Mouse (Mus musculus) frontal cortex, postnatal 25 days (tissue): ENCODE data around the gene Sema7a.

Source experiments
- DNase-seq, 2 experiments: peaks; one replicate each; pipeline ENCODE4 v3.0.0; 2022; ENCODE audit warnings: low spot score in 2 of 2

Gene Sema7a

DNA sequence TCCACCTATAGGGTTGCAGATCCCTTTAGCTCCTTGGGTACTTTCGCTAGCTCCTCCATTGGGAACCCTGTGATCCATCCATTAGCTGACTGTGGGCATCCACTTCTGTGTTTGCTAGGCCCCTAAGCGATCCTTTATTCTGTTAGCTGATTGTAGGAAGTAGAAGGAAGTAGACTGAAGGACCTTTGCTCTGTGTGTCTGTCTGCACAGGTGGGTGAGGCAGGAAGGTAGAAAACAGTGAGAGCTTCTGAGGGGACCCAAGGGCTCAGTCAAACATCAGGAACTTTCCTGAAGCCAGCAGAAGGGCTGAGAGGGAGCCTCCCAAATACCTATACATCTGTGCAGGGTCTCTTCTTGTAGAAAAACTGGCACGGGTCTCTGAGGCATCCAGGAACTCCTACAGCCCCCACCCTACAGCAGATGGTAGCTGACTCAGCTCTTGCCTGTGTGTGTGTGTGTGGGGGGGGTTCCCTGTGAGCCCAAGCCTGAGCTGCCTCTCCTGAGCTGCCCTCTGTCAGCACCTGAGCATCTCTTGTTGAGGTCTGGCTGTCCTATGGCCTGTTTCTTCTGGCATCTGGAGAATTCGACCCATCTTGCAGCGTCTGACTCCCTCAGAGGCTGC, 35.4 kb downstream of the Sema7a start:
- no peak for DNase-seq

DNA sequence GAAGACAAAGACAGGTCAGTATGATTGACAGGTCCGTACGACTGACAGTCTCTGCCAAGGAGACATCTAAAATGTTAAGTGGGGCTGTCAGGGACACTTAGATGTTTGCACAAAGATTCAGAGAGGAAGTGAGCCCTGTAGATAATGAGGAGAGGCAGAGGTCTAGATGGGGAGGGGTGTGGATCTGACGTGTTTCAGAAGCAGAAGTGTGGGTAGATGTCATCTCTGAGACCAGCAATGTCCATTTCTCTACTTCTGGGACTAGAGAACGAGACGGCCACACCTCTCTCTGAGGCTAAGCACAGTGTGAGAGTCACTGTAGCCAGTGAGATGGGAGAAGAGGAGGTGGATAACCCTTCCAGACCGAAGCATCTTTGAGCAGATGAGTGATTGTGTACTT, 38.1 kb downstream of the Sema7a start:
- no peak for DNase-seq

DNA sequence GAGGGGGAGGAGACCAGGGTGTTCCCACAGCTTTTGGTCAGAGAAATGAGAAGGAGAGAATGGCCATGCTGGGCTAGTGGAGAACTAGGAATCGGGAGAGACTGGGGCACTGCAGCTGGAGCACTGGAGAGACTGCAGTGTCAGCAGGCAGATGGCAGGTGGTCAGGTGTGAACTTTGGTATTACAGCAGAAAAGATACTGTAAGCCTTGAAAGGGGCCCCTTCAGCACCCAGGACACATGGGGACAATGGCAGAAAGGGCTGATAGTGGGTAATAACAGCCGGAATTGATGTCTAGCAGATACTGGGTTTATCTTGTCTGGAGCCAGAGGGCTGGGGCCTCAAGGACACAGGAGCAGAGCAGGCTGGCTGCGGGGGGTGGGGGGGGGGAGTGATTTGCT, 38.9 kb downstream of the Sema7a start:
- no peak for DNase-seq

DNA sequence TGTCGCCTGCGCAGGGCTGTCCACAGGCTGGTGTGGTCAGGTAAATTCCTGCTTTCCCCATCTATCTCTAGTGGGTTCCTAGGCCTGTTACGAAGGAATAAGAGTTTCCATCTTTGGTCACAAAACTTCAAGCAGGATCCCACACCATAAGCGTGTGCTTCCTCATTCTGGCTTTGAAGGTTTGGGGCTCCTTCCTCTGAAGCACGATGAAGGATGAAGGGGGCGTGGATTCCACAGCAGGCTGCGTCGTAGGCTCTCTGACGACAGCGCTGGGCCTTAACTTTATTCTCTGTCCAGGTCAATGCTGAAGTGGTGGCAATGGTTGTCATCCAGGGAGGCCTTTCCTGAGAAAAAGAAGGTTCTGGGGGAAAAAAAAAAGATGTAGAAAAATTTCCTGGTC, 40.7 kb downstream of the Sema7a start:
- no peak for DNase-seq

DNA sequence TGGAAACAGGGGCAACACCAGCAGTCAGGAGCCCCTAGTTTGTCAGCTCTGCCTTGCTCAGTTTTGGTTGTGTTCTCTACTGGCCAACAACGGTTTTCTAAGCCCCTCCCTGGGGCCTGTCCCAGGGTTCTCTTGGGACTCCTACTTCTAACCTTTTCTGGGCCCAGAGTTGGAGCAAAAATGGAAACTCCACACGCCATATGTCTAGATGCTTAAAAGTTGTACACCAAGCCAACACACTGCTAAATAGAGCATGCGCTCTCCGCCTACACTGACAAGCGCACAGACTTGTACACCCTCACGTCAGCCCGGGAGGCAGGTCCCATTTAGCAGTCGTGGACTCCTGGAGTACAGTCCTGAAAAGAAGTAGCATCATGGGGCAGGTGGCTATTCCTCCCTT, 45.4 kb downstream of the Sema7a start:
- peak in 1 of 2 experiments; percentile 45 for DNase-seq

DNA sequence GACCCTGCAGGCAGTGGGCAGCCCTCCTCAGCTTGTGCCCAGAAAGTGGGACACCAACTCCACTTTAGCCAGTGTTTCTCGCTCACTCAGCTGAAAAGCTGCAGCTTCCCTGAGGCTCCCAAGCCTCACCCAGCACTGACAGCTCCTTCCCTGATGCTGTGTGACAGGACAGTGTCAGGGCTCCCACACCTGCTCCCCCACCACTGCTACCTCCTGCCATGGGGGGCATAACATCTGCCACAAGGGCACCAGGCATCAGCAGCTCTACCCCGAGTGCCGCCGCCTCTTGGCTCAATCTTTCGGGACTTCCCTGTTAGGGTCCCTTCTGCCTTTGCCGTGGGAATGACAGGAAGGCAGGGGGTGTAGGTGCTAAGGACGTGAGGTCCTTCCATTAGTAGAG, 46.4 kb downstream of the Sema7a start:
- no peak for DNase-seq

DNA sequence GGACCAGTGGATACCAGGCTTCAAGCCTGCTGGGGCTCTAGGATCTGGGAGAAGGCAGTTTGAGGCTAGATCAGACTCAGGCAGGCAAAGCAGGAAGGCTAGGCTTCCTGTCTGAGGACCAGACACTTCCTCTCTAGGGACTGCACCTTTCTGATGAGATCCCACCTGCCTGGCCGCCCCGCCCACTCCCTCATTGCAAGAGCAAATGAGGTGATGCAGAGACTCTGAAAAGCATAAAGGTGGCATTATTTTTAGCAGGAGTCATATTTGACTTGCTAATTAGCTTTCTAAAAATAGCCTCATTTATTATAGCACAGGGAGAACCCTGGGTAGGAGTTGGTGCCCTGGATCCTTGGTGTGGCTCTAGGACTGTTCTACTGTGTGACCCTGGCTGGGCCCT, 48.2 kb downstream of the Sema7a start:
- DNase-seq, result no peak

DNA sequence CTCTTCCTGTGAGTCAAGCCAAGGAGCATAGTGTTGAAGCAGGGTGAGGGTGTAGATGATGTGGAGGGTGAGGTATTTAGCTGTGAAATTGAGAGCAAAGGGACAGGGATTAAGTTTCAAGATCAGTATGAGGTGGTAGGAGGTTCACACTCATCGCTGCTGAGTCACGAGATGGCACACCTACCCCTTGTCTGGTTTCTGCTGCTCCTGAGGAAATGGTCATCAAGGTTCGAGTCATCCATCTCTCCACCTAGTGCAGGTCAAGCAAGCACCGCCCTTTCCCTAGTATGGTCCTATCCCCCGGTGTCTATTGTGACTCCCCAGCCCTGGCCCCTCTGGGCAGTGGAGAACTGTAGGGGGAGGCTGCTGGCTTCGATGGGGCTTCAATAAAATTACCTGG, 49.4 kb downstream of the Sema7a start:
- no peak for DNase-seq

DNA sequence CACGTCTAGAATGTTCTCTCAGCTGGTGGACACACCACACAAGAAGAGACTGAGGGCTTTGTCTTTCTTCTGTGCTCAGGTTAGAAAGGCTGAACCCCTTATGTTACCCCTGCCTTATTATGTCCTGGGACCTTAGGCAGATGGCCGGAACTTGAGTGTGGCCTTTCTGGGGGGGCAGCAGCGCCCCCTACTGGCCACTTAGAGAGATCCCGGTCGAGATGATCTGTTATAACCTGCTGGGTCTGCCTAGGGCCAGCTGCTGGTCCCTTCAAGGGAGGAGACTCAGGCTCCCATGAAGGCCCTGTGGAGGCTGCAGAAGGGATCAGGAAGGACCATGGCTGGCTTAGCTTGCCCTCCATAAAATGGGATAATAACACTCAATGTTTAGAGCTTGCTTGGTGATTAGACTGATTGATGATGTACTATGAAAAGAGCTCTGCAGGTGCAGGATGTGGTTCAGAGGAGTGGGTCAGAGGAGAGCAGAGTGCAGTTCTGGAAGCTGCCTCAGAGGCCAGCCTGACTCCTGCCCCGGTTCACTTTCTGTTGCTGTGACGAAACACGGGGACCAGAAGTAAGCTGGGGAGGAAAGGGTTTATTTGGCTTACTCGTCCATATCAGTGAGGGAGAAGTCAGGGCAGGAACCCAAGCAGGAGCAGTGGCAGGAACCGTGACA, 50.7 kb downstream of the Sema7a start:
- no peak for DNase-seq

DNA sequence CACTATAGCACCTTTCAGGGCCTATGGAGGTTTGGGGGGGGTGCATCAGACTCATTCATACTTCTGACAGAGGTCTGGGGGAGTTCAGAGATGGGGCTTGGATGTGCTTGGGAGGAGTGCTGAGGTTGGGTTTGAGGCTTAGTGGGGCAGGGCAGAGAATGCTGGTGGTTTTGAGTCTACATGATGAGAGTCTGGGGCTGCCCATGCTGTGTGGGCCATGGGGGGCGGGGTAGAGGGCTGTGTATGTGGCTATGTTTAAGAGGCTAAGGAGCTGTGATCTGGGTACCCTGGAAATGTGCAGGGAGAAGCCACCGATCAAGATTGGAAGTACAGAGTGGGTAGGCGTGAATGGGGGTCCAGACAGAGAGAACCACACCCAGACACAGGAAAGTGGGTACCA, 52.1 kb downstream of the Sema7a start:
- DNase-seq, result no peak

DNA sequence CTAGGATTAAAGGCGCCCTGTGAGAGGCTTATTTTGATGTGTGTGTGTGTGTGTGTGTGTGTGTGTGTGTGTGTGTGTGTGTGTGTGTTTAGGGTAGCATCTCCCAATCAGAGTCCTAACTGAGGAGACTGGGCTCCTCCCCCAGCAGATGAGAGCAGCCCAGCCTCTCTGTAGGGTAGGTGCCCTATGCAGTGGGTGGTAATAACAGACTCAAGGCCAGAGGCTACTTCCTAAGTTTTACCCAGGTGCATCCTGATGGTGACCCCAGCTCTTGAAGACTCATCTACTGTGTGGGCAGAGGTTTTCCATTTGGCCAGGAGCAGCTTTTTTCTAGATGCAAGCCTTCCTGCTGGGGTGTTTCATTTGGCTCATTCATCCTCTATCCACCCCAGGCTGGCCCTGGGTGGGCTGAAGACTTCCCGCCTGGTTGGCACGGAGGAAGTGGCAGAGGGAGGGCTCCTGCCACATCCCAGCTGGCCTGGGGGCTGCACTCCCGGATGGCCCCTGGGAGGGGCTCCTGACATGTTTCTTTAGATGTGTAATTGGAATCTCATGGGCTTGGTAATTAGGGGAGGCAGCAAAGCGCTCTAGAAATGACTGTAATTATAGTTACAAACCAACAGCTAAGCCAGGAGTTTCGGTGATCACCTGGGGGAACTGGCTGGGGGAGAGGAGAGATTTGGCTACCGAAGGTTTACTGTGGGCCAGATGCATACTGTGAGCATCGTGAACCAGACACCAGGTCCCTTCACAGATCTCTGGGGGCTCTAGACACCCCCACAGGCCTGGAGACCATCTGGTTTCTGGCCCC, 53.1 kb downstream of the Sema7a start:
- DNase-seq, result no peak

DNA sequence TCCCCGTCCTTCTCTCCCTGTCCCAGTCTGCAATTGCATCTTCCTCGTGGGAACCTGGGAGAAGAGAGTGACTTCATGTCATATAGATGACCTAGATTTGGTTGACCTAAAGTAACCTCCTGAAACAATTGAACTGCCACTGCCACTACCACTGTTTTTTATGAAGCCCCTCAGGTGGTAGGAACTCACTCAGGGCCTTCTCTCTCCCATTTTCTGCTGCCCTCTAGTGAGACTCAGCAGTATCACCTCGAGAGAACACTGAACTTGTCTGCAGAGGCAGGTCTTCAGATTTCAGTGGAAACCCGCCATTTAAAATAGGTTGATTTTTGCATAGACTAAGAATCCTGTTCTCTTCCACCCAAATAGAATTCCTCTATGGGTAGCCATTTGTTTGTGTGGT, 55.4 kb downstream of the Sema7a start:
- no peak for DNase-seq

DNA sequence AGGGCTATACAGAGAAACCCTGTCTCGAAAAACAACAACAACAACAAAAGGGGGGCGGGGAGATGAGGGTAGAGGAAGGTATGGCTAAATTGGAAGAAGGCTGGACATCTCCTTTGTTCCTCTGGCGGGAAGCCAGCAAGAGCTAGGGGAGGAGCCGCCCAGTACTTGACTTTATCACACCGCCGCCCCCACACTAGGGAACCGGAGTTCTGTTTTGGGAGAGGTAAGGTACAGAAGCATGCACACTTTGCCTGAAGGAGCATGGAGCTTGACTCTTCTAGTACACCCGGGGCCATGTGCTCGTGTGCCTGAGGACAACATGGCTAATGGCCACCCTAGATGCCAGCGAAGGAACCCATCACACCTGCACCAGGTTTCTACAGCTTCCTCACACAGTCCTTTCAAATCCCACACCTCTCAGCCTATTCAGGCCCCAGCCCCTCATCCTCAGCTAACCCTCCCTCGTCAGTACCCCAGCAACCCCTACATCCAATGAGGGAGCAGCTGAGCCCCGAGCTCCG, 57.7 kb downstream of the Sema7a start:
- DNase-seq, result no peak

DNA sequence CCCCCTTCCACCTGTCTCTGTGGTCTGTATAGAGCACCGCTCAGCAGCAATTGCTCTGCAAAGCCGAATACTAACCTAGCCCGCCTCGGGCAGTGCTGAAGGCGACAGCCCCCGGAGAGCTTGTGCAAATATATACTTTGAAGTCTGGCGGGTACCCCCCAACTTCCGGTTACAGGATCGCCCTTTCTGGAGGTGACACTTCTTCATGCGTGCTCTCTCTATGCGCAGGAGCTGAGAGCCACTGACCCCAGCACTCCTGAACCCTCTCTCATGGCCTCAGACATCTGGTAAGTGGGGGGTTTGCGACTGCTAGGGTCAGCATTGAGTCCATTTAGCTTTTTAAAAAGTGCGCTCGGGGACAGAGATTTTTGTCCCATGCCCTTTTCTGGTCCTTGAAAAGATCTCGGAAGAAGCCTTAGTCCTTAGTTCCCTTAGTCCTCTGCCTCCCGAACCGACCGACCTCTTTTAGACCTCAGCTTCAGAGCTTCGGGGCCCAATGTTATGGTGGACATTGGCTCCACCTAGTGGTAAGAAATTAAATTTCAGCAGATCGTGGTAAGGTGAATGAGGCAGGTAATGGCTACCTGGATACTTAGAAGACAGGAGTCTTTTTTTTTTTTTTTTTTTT, 58.2 kb downstream of the Sema7a start:
- DNase-seq, result no peak

DNA sequence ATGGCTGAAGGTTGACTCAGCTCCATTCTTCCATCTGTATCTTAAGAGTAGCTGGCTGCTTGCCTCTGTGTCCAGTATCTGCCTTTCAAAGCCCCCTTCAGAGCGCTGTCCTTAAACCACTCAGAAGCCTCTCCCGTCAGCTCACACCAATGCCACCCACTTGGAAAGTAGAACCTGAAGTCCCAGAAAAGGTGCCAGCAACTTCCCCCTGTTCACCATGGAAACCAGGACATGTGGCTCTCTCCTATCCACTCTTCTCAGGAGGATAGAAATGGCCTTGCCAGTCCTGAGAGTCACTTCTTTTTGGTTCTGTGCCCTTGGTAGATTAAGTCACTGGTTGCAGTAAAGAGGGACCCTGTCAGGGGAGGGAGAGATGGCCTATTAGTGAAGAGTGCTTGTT, 58.8 kb downstream of the Sema7a start:
- DNase-seq, result no peak

DNA sequence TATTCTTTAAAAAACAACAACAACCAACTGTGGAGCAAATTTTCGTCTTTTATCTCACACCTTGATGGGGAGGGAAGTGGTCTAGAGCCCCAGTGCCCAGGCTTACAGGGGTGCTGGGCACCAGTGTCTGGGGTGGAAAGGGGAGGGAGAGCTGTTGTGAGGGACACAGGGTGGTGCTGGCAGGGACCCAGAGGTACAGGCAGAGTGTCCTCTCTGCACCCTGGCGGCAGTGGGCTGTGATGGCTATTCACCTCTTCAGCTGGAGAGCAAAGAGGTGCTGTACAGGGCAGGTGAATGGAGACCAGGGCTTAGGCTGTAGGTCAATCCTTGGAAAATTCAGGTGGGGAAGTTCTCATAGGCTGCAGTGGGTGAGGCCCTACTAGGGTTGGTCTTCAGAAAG, 59.8 kb downstream of the Sema7a start:
- DNase-seq, result no peak

DNA sequence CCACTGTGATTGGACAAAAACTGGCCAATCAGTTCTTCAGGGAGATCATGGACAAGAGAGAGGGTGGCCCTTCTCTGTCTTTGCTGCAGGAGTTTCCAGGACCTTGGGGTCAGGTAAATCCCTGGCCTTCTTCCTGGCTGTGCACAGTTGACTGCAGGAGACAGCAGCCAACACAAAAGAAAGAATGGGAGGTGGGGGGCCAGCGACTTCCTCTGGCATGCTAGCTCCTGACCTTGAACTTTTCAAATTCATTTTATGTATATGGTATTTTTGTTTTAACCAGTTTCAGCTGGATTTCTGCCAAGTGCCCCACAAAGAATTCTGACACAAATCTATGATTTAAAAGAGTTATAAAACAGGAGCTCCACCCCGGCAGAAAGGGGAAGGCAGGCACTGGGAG, 63.4 kb downstream of the Sema7a start:
- DNase-seq, result no peak

DNA sequence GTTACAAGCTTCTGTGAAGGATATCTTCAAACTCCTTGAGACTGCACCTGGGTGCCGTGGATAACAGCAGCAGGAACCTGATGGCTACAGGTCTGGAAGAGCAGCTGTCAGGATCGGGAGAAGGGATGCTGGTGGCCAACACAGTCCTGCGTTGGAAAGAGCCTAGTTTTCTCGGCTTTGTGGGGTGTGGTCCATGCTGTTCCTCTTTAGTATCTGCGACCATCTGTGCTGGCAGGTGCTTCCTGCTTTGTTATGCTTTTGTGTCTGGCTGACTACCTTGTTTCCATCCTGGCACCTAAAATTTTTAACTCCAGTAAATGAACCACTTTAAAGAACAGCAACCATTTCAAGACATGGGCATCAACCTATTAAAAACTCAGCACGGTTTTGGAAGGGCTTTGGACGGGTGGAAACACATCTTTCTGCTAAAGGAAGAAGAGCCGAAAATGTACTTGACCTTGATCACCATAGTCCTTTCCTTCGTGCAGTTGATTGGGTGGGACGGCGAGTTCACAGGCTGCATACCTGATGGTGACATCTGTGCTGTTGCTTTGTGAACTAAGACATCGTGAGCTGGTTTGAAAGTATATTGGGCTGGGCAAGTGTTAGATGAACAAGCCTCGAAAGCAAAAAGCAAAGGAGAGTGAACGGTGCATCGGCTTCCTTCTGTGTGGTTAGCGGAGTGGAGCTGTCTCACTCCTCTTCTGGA, 66.0 kb downstream of the Sema7a start, which contains the start of gene Cyp11a1:
Cyp11a1 (plus strand) TSS at position 659 of the 709 bp plus-strand sequence.
- DNase-seq, result no peak

DNA sequence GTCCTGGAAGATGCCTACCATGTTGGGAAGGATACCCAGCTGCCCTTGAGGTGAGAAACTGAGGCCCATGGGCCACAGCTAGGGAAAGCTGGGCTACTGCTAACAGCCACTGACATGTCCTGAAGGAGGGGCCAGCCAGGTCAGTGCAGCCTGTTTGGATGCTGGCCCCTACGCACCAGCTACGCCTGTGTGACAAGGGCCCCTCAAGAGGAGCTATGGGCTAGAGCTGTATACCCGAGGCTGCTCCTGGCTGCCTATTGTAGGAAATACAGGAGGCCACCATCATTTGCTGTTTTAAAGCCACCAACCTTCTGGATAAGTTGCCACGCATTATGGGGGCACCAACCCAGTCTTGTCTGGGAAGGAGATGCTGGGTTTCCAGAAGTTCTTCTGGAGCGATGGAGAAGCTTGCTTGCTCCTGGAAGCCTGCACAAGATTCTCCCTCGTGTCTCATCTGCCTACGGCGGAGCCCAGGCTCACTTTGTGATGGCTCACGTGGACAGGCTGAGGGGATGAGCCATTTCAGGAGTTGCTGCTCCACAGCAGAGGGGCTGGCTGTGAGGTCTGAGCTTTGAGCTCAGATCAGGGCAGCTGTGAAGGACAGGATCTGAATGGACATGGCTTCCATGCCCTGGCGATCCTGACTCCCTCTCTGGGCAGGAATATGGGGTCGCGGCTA, 68.6 kb downstream of the Sema7a start:
- no peak for DNase-seq

DNA sequence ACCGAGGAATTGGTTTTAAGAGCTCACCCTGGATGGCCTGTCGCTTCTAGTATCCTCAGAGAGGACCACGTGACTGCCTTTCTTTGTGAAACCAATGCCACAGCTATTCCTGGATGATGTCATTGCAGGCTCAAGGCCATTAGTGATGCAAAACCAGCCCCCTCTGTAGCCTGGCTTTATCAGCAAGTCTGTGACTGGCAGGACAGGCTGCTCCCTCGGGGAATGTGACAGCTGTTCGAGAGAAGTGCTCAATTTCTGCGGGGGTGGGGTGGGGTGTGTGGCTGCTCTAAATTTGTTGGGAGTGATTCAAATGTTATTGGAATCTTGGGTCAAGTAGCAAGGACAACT, 69.1 kb downstream of the Sema7a start:
- no peak for DNase-seq

DNA sequence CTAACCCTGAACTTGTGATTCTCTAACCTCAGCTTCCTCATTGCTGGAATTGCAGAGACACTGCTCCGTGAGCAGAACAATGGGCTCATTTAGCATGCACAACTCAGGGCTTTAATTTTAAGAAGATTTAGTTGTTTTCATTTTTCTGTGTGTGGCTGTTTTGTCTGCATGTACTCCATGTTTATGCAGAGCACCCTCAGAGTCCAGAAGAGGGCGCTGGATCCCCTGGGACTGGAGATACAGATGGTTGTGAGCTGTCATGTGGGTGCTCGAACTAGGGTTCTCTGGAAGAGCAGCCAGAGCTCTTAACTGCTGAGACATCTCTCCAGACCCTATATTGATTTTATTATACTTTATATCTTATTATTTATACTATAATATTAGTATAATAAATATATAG, 69.7 kb downstream of the Sema7a start:
- DNase-seq, result no peak
